Mouse (Mus musculus): Measurements from ENCODE around the gene Nfib. TPM values are rescaled to one million over a fixed set of nuclear protein-coding genes. Genes with fewer than 3 reads are reported as not detected.

Gene Nfib
- total RNA-seq, 2 experiments from 2014 or later = 79.7 to 96.6 TPM

DNA sequence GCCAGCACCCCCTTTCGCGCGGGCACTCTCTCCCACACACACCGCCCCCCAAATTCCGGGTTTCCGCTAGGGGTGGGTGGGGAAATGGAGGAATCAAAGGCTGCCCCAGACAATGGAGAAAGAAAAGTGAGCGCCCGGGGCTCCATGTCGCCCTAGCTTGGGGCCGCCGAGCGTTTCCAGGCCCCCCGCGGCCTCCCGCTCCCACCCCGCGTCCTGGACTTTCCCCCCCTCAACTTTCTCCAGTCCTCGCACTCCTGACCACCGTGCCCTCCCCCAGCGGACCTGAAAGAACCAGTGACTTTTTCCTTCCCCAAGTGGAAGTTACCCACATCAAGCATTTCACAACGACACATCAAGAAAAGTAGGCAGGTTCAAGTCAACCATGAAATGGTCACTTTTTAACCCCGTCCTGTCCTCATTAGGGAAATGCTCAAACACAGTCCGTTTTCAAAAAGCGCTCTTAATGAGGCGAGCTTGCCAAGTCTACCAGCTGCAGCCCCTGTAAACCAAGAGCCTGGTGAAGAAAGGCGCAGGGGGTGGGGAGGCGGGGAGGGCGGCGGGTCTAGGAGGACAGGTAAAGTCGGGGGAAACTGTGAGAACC lies 198.7 kb downstream of the Nfib start:
- DNase-seq (ENCODE audit: low spot score in 2 of 2) = no peak
- intact Hi-C loops (cut with DNase I) = loop anchor here (5.0 to 10.0 kb wide), 3 partner anchors 210 to 942 kb away; no protein-coding TSS in a partner anchor

DNA sequence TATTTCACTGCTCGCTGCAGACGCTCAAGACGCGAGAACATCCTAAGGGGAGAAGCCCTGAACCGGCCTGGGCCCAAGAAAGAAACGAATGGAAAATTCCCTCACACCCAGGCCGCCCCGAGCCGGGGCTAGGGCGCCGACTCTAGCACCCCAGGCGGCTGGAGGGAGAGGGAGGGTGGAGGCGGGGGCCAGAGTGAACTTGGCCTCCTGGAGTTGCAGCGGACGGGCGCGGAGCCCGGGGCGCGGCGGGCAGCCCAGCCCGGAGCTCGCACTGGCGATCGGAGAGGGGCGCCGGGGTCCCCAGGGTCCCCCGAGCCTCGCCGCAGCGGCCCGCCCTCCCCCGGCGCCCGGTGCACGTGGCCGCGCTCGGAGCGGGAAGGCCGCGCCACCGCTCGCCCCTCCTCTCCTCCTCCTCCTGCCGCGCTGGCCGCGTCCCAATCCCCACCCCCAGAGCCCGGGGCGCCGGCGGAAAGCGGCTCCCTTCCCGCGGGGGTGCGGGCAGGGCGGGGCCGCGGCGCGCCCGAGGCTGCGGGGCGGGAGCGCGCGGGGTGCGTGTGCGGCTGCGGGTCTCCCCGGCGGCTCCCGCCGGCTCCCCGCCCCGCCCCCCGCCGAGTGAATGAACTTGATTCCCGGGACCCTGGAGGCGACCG lies 199.3 kb downstream of the Nfib start:
- intact Hi-C loops (cut with DNase I) = loop anchor here (5.0 to 10.0 kb wide), 3 partner anchors 209 to 941 kb away; no protein-coding TSS in a partner anchor

DNA sequence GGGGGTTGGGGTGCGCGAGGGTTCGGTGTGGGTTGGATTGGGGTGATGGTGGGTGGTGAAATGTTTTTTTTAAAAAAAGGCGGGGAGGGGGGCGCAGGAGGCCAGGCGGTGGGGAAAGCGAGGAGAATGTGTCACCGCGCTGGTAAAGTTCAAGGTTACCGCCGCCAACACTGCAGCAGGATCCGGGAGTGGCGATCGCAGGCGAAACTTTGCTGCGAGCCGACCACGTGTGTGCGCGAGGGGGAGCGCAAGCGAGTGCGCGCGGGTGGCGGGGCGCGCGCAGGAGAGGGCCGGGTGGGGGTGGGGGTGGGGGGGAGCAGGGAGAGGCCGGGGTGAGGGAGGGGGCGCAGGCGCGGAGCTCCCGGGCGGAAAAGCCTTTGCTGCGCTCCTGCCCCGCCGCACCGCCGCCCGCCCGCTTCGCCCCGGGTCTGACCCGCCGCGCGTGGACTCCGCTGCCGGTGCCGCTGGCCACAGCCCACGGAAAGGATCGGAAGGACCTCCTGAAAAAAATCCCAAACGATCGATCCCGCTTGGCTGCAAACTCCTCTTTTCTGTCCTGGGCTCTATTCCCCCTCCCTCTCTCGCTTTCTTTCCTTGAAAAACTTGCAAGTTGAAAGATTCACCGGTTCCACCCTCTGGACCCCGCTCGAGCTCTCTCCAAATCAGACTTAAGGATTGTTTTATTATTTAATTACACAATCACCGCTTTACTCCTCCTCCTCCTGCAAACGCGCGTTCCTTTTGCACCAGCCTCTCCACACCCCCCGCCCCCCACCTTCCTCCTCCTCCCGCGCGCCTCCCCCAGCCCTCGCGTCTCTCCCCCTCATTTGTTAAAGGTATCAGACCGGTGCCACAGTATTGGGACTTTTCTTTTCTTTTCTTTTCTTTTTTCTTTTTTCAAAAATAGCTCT lies 200.2 kb downstream of the Nfib start:
- DNase-seq (ENCODE audit: low spot score in 2 of 2) = peak in 1 of 2 experiments; percentile 70
- intact Hi-C loops (cut with DNase I) = loop anchor here (2.0 to 10.0 kb wide), 4 partner anchors 37 to 941 kb away; no protein-coding TSS in a partner anchor

More for the DNA sequence above, 199.3 kb downstream of the Nfib start:
- DNase-seq (ENCODE audit: low spot score in 2 of 2) = peak; percentile 87 to 92

DNA sequence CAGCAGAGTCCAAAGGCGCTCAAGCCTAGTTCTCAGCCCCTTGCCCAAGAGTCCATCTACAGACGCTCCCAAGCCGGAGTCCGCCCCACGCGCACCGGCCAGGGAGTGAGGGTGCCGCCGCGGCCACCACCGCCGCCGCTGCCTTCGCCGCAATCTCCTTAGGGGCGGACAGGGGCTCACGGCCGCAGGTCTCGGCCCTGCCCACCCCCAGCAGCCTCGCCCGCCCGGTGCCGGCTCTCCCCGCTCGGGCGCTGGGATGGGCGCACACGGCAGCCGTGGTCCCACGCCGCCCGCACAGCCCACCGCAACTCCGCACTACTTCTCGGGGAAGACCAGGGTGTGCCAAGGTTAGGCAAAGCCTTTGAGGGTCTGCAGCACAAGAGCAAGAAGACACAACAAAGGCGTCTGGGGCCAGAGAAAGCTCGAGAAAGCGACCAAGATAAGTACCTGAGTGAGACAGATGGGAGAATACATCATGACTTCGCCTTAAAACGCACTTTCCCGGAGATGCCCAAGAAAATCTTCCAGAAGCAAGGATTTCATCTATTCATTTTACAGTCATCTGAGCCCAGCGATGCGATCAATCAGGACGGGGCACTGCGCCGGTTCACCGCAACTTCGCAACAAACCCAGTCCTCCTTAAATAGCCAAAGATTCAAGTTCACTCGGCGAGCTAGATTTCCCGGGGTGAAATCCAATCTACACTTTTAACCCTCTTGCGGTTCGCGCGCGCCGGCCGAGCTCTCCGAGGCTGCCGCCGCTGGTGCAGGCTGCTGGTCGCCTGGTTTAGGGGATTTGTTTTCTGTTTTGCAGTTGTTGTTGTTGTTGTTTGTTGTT lies 201.0 kb downstream of the Nfib start:
- intact Hi-C loops (cut with DNase I) = loop anchor here (2.0 to 10.0 kb wide), 5 partner anchors 38 to 940 kb away; no protein-coding TSS in a partner anchor
- DNase-seq (ENCODE audit: low spot score in 2 of 2) = peak in 1 of 2 experiments; percentile 43

DNA sequence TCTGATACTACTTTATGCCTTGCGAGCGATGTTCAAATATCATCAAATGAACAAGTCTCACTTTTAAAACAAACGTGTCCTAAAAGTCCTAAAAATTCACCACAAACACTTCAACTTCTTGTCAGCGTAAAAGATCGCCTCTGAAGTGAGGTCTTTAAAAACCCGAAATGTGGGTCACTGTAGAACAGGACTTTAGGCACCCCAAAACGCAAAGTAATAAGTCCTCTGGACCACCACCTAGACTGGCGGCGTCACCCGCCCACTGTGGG lies 201.6 kb downstream of the Nfib start:
- DNase-seq (ENCODE audit: low spot score in 2 of 2) = no peak
- intact Hi-C loops (cut with DNase I) = loop anchor here (2.0 to 10.0 kb wide), 4 partner anchors 39 to 939 kb away; no protein-coding TSS in a partner anchor

DNA sequence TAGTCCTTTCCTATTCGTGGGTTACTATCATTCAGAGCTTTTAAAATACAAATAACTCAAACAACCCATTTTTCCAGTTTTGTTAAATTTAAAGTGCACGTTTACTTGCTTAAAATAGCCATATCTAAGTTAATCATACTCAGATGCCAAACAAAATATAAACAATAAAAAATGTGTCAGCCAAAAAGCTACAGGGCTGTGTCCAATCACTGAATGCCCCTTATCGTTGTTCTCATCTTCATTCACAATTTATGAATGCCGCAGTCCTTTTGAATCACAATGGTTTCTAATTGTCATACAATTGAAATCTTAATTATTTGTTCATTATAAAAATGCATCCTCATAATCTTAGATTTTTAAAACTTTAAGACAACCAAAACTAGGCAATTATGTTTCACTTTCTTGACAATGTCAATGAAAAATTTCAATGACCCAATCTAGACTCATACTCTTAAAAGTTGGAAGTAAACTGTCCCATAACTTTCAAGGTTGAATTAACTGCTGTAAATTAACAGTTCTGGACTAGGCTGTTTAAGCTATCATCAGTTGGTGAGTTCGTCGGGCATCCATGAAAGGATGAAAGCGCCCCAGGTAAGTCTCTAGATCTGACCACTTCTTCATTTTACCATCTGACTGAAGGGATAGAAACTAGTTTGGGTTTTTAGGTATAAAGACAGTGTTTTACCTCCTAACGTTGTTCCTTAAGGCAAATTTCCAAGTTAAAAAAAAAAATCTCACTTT lies 202.1 kb downstream of the Nfib start:
- intact Hi-C loops (cut with DNase I) = loop anchor here (2.0 to 10.0 kb wide), 4 partner anchors 39 to 939 kb away; no protein-coding TSS in a partner anchor
- no peak for DNase-seq (ENCODE audit: low spot score in 2 of 2)

DNA sequence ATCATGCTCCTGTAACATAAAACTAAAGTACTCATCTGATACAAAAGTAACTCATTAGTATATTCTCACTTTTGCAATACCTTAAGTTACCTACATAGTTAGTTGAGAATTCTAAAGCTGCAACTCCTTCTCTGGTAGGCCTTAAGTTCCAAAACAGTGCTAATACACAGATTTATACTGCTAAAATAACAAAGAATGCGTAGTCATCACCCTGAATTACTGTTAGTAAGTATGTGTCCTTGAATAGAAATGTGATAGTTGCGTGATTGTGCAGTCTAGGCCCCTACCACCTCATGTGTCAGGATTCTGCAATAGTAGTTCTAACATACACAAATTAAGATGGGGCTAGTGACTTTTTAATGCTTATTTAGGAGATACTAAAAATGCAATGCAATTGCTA lies 202.9 kb downstream of the Nfib start:
- intact Hi-C loops (cut with DNase I) = loop anchor here (5.0 to 10.0 kb wide), 3 partner anchors 115 to 938 kb away; no protein-coding TSS in a partner anchor
- no peak for DNase-seq (ENCODE audit: low spot score in 2 of 2)

DNA sequence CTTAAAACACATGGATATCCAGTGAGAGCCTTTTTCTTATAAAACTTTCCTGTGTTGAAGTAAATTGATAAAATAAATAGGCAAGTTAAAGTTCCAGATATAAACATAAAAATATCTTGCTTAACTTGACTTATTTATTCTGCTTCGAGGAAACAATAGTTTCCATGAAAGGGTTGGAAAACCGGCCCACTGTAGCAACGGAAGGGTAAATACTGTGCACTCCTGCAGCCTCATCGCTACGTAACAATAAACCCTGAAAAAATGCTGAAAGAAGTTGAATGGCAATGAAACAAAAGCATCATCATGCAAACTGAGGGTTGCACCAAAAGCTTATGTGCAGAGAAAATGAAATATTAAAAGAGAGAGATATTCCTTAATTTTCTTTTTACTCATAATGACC lies 203.5 kb downstream of the Nfib start:
- DNase-seq (ENCODE audit: low spot score in 2 of 2) = no peak
- intact Hi-C loops (cut with DNase I) = loop anchor here (5.0 to 10.0 kb wide), 3 partner anchors 115 to 937 kb away; no protein-coding TSS in a partner anchor

DNA sequence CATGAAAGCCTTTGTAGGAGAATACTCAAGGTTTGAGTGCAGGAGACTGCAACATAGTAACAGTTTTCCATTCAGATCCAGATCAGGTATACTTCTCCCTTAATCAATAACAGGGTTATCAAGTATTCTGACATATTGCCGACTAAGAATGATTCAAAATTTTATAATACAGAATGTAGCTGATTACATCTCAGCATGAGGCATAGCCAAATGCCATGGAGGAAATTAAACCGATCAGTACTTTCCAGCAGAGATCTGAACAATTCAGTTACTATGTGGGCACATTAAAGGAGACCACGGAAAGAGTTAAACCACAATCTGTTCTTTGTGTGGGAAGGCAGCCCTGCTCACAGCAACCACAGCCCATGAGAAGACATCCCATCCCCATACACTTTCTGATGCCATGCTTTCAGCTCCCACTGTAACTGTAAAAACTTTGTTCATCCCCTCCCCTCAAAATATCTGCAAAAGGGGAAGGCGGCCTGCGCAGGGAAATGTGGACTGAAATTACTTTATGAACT lies 204.9 kb downstream of the Nfib start:
- DNase-seq (ENCODE audit: low spot score in 2 of 2) = no peak
- intact Hi-C loops (cut with DNase I) = loop anchor here (5.0 to 10.0 kb wide), 3 partner anchors 117 to 936 kb away; no protein-coding TSS in a partner anchor

DNA sequence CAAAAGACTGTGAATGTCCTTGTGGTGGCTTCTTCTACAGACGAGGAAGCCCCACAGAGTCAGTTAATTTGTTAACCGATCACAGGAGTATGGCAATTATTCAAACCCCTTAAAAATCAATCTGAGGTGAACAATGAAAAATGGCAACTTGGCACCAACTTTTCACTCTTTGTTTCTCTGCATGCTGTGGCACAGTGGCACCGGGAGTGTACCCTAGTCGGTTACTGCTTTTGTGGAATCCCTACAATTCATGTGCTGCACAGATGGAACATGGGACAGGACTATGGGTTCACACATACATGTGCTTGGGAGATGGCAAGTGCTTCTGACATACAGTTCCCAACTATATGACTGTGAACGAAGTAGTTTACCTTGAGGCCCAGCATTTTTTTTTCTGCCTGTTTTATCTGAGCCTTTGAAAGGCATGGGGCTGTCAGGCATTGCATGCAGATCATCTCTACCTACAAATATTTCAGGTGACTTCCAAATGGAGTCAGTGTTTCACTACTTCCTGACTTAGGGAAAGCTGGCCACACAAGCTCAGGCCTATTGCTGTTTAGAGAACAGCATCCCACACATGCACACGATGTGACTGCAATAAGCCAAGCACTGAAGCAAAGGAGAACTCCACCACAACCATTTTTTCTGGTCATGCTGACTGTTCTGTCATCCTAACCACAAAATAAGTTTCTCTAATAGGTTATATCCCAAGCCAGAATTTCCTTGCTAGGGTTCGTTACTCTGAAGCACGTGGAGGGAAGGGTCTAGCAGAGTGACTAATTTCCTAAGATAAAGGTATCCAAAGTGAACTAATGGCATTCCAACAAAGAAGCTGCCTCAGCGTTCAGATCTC lies 205.6 kb downstream of the Nfib start:
- intact Hi-C loops (cut with DNase I) = loop anchor here (5.0 to 10.0 kb wide), 4 partner anchors 37 to 935 kb away; no protein-coding TSS in a partner anchor
- no peak for DNase-seq (ENCODE audit: low spot score in 2 of 2)

DNA sequence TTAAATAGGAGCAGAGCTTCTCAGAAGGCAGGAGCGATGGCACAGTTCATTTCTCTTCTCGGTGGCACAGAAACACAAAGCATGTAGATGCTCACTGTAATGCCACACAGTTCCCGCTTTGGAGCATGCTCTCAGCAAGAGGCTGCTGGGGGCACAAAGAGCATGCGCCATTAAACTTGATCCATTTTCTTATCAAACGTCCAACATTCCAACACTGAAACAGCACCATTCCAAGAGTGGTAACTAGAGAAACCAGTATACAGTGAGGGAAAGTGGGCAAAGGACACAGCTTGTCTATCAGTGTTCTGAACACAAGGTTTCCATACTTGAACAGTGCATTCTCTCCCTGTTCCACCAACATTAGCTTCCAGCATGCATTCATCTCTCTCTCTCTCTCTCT lies 206.3 kb downstream of the Nfib start:
- intact Hi-C loops (cut with DNase I) = loop anchor here (5.0 kb wide), 1 partner anchor 38 kb away; no protein-coding TSS in a partner anchor
- DNase-seq (ENCODE audit: low spot score in 2 of 2) = no peak

DNA sequence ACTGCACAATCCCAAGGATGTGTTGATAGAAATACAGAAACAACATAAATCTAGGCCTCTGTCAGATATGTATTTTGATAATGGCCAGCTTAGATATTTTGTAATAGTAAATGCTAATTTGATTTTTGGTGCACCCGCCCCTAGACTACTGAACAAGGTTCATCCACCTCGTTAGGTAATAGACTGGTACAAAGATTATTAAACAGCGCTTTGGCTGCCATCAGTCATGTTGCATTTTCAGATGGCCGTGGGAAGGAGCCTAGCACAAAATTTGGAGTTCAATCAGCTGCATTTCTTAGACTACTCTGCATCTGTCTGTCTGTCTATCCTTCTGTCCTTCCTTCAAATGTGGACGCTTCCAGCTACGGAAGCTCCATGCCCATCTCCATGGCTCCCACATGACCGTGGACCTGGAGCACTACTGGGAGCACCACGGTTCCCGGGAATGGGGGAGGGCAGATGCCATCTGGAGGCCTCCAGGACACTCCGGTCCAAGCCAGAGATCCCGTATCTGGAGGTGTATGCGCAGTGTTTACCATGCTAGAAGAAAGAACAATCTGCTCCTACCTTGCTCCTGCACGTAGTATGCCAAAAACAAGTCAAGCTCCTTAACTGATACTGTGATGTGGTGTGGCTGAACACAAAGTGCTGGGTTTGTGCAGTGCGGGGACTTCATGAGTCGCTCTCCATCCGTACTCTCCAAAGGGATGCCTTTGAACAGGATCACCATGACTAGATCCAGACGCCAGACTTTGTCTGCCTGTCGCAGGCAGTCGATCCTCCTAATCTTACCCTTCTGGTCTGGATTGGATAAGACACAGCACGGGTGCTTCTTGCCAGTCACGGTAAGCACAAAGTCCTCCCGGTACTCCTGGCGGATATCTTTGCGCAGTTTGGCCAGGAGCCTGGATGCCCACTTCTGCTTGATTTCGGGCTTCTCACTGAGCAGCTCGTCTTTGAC lies 207.6 kb downstream of the Nfib start:
- DNase-seq (ENCODE audit: low spot score in 2 of 2) = peak in 1 of 2 experiments; percentile 65
- intact Hi-C loops (cut with DNase I) = loop anchor here (5.0 kb wide), 1 partner anchor 39 kb away; no protein-coding TSS in a partner anchor

DNA sequence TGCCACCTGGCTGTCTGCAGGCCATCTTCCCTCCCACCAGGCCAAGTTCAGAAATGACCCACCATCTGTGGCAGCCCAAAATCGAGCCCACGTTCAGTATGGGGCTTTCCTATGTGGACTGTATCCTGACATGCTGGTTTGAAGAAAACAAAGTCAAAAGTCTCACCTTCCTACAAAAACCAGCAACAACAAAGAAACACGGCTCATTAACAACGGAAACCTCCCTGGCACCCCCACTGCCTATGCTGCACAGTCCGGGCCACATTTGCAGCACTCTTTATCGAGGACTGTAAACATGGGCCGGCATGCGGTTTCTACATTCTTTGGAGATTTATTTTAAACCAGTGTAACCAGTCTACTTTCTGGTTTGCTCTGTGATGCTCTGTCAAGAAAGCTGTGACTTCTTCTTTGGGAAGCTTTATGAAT lies 208.4 kb downstream of the Nfib start:
- DNase-seq (ENCODE audit: low spot score in 2 of 2) = peak in 1 of 2 experiments; percentile 22
- intact Hi-C loops (cut with DNase I) = loop anchor here (5.0 kb wide), 1 partner anchor 40 kb away; no protein-coding TSS in a partner anchor

DNA sequence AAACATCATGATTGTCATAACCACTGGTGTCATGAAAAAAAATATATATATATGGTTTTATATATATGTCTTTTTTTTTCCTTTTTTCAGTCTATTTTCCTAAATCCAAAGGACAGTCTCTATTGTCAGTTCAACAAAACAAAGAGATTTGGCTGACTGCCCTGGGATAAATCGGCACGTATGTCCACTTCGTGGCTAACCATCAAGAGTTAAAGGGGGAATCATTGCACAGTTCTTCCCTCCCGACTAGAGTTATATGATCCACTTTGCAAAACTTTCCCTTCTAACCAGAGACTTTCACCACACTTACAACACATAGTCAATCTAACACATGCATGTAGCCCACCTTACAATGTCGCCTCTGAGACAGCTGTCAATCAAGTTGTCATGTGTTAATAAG lies 209.2 kb downstream of the Nfib start:
- DNase-seq (ENCODE audit: low spot score in 2 of 2) = peak in 1 of 2 experiments; percentile 9
- intact Hi-C loops (cut with DNase I) = loop anchor here (5.0 kb wide), 1 partner anchor 41 kb away; no protein-coding TSS in a partner anchor

DNA sequence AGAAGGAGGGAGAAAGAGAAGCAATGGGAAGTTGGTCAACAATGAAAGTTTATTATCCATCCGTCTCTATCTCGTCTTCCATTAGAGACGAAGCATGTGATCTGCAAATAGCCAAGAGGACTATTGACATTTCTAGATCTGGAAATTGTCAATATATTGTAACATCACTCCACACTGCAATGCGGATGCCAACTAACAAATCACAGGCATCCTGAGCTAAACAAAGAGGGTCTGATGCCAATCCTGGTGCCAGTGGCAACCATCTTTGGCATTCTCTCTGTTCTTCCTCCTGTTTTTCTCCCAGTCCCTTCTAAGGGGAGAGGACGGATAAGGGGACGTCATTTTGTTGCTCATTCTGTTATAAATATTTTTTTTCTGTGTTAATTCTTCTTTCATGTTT lies 209.9 kb downstream of the Nfib start:
- peak in 1 of 2 experiments; percentile 5 for DNase-seq (ENCODE audit: low spot score in 2 of 2)
- intact Hi-C loops (cut with DNase I) = loop anchor here (5.0 kb wide), 1 partner anchor 42 kb away; no protein-coding TSS in a partner anchor

DNA sequence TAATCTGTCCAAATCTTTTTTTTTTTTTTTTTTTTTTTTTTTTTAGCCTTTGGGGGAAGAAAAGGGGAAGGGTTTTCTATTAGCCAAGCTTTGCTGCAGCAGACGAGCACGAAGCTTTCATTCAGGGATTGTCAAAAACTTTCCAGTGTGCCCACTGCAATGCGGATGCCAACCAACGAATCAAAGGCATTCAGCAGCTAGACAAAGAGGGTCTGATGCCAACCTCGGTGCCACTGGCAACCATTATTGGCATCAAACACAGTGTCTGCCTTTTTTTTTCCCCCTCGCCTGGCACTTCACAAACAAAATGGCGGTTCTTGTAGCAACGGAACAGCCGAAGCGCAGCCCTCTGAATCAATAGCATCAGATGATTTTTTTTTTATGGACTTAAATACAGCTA lies 210.7 kb downstream of the Nfib start:
- DNase-seq (ENCODE audit: low spot score in 2 of 2) = peak; percentile 48 to 56
- intact Hi-C loops (cut with DNase I) = loop anchor here (5.0 kb wide), 1 partner anchor 42 kb away; no protein-coding TSS in a partner anchor

Data from left cerebral cortex, postnatal 36 days (tissue).